Mouse (Mus musculus) heart, postnatal 0 days (tissue): Measurements from ENCODE around the gene Pla1a. TPM values are rescaled to one million over a fixed set of nuclear protein-coding genes. Genes with fewer than 3 reads are reported as not detected.

Source experiments
- ATAC-seq: fragments of 200-750 bp; cut with Nextera tagmentation; 2 replicates; pipeline ENCODE4 v1.8.0; 2017; ENCODE audit warnings: low read depth, moderate number of reproducible peaks, moderate library complexity; ENCODE audit not compliant: insufficient read depth
- DNase-seq: peaks from one replicate; pipeline ENCODE4 v3.0.0-alpha.2; 2016; ENCODE audit warnings: low spot score
- H3K27ac ChIP-seq: fragments of 300-500 bp; sonication (generic); 2 replicates; pipeline ENCODE4 v1.5.1; 2014; ENCODE audit warnings: low read depth, mild to moderate bottlenecking
- H3K27me3 ChIP-seq: fragments of 300-500 bp; sonication (generic); 2 replicates; pipeline ENCODE4 v1.6.1; 2014; ENCODE audit warnings: low read length, mixed read lengths; ENCODE audit not compliant: control insufficient read depth, insufficient read depth
- H3K36me3 ChIP-seq: fragments of 300-500 bp; sonication (generic); replicated peaks from 2 replicates; pipeline ENCODE4 v1.6.1; 2014; ENCODE audit warnings: low read length, mixed read lengths; ENCODE audit not compliant: control insufficient read depth, insufficient read depth
- H3K4me1 ChIP-seq: fragments of 300-500 bp; sonication (generic); 2 replicates; pipeline ENCODE4 v1.6.1; 2014; ENCODE audit warnings: antibody characterized with exemption; ENCODE audit not compliant: control insufficient read depth, insufficient read depth
- H3K4me2 ChIP-seq: fragments of 300-500 bp; sonication (generic); 2 replicates; pipeline ENCODE4 v1.6.1; 2014; ENCODE audit warnings: low read depth, mild to moderate bottlenecking, low read length, moderate library complexity
- H3K4me3 ChIP-seq: fragments of 300-500 bp; sonication (generic); 2 replicates; pipeline ENCODE4 v1.5.1; 2014; ENCODE audit warnings: low read depth, low read length
- H3K9ac ChIP-seq: fragments of 300-500 bp; sonication (generic); replicated peaks from 2 replicates; pipeline ENCODE4 v1.6.1; 2014; ENCODE audit warnings: low read depth, low read length, mixed read lengths
- H3K9me3 ChIP-seq: fragments of 300-500 bp; sonication (generic); replicated peaks from 2 replicates; pipeline ENCODE4 v1.6.1; 2016; ENCODE audit warnings: low read length; ENCODE audit not compliant: control insufficient read depth
- CTCF ChIP-seq: IDR thresholded peaks from 2 replicates; pipeline ENCODE4 v1.5.1; 2016; ENCODE audit warnings: antibody characterized with exemption, control low read depth, low read depth
- EP300 ChIP-seq: IDR thresholded peaks from 2 replicates; pipeline ENCODE4 v1.6.1; 2016; ENCODE audit warnings: antibody characterized with exemption, low read depth
- whole genome bisulfite sequencing: fragments of 180-500 bp; shearing (Covaris S2); extraction: QIAGEN DNeasy Blood & Tissue Kit; methylation state at CpG from one replicate; pipeline ENCODE4 v1.1.7; 2014; 5-methylcytosine and 5-hydroxymethylcytosine counted together
- polyA plus RNA-seq: library from polyadenylated mRNA; unstranded; fragments of >200 nt; fragmentation: Nextera tagmentation; extraction: Ambion mirVana; gene quantifications from 2 replicates; pipeline ENCODE4 v1.2.1, GENCODE M21; 2015
- total RNA-seq: library from RNA; depleted of rRNA; stranded (reverse); fragments of >200 nt; gene quantifications from 2 replicates; pipeline ENCODE4 v1.2.3, GENCODE M21; 2014; ENCODE audit warnings: low replicate concordance

Gene Pla1a
- total and polyA plus RNA-seq, 2 experiments from 2014 or later: 4.9 to 13.4 TPM

DNA sequence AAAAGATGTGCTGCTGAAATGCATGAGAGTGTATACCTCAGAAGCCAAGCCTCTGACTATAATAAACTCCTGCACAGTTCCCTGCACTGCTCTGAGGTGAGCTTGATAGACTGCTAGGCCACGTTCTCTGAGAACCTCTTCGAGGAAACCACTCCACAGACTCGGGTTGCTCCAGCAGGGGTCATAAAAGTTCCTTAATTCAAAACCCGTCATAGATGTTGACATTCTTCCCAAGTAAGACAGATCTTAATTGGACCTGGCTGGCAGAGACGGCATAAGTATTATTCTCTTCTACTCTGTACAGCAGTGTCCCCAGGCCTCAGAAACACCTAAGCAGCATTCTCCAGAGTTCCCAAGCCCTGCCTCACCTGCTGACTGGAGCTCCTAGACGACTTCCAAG, 82.0 kb downstream of the Pla1a start:
- DNase-seq: no peak
- ATAC-seq: peak; percentile 24; the same call in 1 of the 2 replicates
- WGBS: 28% methylated on average over 6 of the region's 6 CpGs
- Histone ChIP-seq H3K4me2 (no peak overlapping the region), H3K4me3 (no peak overlapping the region), H3K4me1 (peaks cover 27% of the 10 kb centered on the region), H3K27me3 (no peaks in the 10 kb centered on the region), H3K9ac (peak overlapping the region; percentile 30; the same call in 1 of the 2 replicates), H3K36me3 (peaks cover 12% of the 10 kb centered on the region; the same call in 1 of the 2 replicates), H3K27ac (peak overlapping the region; percentile 87), H3K9me3 (no peaks in the 10 kb centered on the region)
- TF ChIP-seq CTCF: no peak
- TF ChIP-seq EP300: no peak

DNA sequence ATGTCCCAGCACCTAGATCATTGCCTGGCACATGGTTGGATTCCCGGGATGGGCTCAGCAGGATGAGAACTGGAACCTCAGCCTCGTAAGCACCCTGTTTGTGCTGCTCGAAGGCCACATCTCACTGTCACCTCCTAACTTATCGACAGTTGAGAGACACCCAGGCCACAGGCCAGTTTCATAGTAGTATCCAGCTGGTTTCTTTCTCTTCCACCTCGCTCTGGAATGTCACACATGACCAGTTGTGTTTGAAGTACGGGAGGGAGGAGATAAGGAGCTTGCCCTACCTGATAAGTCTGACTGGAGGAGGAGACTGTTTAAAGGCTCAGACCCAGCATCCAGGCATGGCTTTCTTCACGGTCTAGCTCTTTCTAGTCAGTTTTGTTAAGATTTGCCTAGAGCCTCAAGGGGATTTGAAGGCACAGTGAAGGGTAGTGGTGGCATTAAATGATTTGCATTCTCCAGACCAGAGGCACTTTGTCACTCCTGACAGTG, 82.5 kb downstream of the Pla1a start:
- peaks cover 27% of the 10 kb centered on the region for H3K4me1 ChIP-seq
- H3K4me3 ChIP-seq: no peak overlapping the region
- TF ChIP-seq CTCF (no peak), EP300 (peak; percentile 100)
- H3K27ac ChIP-seq: peak overlapping the region; percentile 87
- 8% methylated on average over 7 of the region's 7 CpGs for WGBS
- ATAC-seq: peak; percentile 84
- H3K27me3 ChIP-seq: no peaks in the 10 kb centered on the region
- no peak overlapping the region for H3K4me2 ChIP-seq
- H3K36me3 ChIP-seq: peaks cover 12% of the 10 kb centered on the region; the same call in 1 of the 2 replicates
- H3K9me3 ChIP-seq: no peaks in the 10 kb centered on the region
- peak; percentile 91 for DNase-seq
- 0 out of 2 replicates have a peak overlapping the region, but pooled peaks have one; percentile 29 for H3K9ac ChIP-seq

- no peak overlapping the region for H3K4me2 ChIP-seq
- H3K36me3 ChIP-seq: peaks cover 12% of the 10 kb centered on the region; the same call in 1 of the 2 replicates
- peaks cover 30% of the 10 kb centered on the region for H3K4me1 ChIP-seq
- H3K4me3 ChIP-seq: no peak overlapping the region
- peak overlapping the region; percentile 87 for H3K27ac ChIP-seq
- peak overlapping the region; percentile 29; the same call in 1 of the 2 replicates for H3K9ac ChIP-seq
- WGBS: 62% methylated on average over 2 of the region's 2 CpGs
- TF ChIP-seq EP300: no peak
- no peak for TF ChIP-seq CTCF
- DNase-seq: no peak
- no peaks in the 10 kb centered on the region for H3K9me3 ChIP-seq
- no peaks in the 10 kb centered on the region for H3K27me3 ChIP-seq
- ATAC-seq: no peak
Measured at GRCm38 (mm10) chr16:38349881-38350280, 83.1 kb downstream of the Pla1a start.

GRCm38 (mm10) chr16:38348217-38348761, 84.7 kb downstream of the Pla1a start:
- 56% methylated on average over 9 of the region's 9 CpGs for WGBS
- peaks cover 26% of the 10 kb centered on the region for H3K4me1 ChIP-seq
- H3K27ac ChIP-seq: no peak overlapping the region

GRCm38 (mm10) chr16:38347588-38347987, 85.4 kb downstream of the Pla1a start:
- H3K4me3 ChIP-seq: peak overlapping the region; percentile 67
- H3K36me3 ChIP-seq: peaks cover 12% of the 10 kb centered on the region; the same call in 1 of the 2 replicates
- H3K4me1 ChIP-seq: peaks cover 26% of the 10 kb centered on the region
- 53% methylated on average over 6 of the region's 6 CpGs for WGBS
- no peaks in the 10 kb centered on the region for H3K9me3 ChIP-seq
- no peak for DNase-seq
- peak overlapping the region; percentile 77; the same call in 1 of the 2 replicates for H3K9ac ChIP-seq
- no peak for TF ChIP-seq CTCF
- TF ChIP-seq EP300: no peak
- H3K27me3 ChIP-seq: no peaks in the 10 kb centered on the region
- peak overlapping the region; percentile 94 for H3K27ac ChIP-seq
- peak overlapping the region; percentile 79 for H3K4me2 ChIP-seq
- no peak for ATAC-seq

More at GRCm38 (mm10) chr16:38348217-38348761, 84.7 kb downstream of the Pla1a start:
- H3K27me3 ChIP-seq: no peaks in the 10 kb centered on the region
- H3K9ac ChIP-seq: no peak overlapping the region
- H3K4me2 ChIP-seq: peak overlapping the region; percentile 79
- TF ChIP-seq CTCF (no peak), EP300 (no peak)
- H3K9me3 ChIP-seq: no peaks in the 10 kb centered on the region
- H3K4me3 ChIP-seq: no peak overlapping the region; the same call in 1 of the 2 replicates
- peaks cover 12% of the 10 kb centered on the region; the same call in 1 of the 2 replicates for H3K36me3 ChIP-seq
- DNase-seq: no peak
- no peak for ATAC-seq
